ENCODE assay signal across 32 mouse cellular contexts in genomic region chr12:103049865-103050264, GRCm38 (mm10).
"Had no signal": no experiment of that assay in that cellular context is flagged by ENCODE, and none has a peak within 500 bp of the region (broad histone marks: within the 10 kb centered on the region; RNA-seq: fewer than 3 reads in every experiment).

No protein-coding gene starts in this region.

- H3K36me3 ChIP-seq: limb, embryonic 10.5 days; limb, embryonic 12.5 days; limb, embryonic 13.5 days; limb, embryonic 15.5 days; liver, embryonic 12.5 days; liver, embryonic 13.5 days; liver, embryonic 15.5 days; lung, embryonic 15.5 days; midbrain, embryonic 10.5 days; midbrain, embryonic 12.5 days; neural tube, embryonic 12.5 days had no signal

- H3K27me3 ChIP-seq: limb, embryonic 12.5 days; limb, embryonic 13.5 days; limb, embryonic 15.5 days; liver, embryonic 12.5 days; liver, embryonic 13.5 days; liver, embryonic 15.5 days; lung, embryonic 15.5 days; megakaryocyte, embryonic 14.5 days; midbrain, embryonic 12.5 days; midbrain, embryonic 13.5 days; midbrain, embryonic 15.5 days; neural tube, embryonic 12.5 days had no signal

- H3K27ac ChIP-seq: limb, embryonic 10.5 days; limb, embryonic 12.5 days; limb, embryonic 13.5 days; limb, embryonic 15.5 days; liver, embryonic 12.5 days; liver, embryonic 13.5 days; liver, embryonic 14.5 days; liver, embryonic 15.5 days; lung, embryonic 15.5 days; macrophage; midbrain, embryonic 10.5 days; midbrain, embryonic 12.5 days; midbrain, embryonic 13.5 days; midbrain, embryonic 15.5 days; neural tube, embryonic 12.5 days had no signal

- H3K9me3 ChIP-seq: limb, embryonic 10.5 days; limb, embryonic 12.5 days; limb, embryonic 13.5 days; limb, embryonic 15.5 days; liver, embryonic 12.5 days; liver, embryonic 13.5 days; liver, embryonic 15.5 days; lung, embryonic 15.5 days; megakaryocyte, embryonic 14.5 days; midbrain, embryonic 10.5 days; midbrain, embryonic 12.5 days; midbrain, embryonic 13.5 days; midbrain, embryonic 15.5 days; neural tube, embryonic 12.5 days had no signal

- H3K9ac ChIP-seq: limb, embryonic 12.5 days; limb, embryonic 13.5 days; limb, embryonic 15.5 days; liver, embryonic 12.5 days; liver, embryonic 13.5 days; liver, embryonic 14.5 days; liver, embryonic 15.5 days; liver, postnatal 0 days; lung, embryonic 14.5 days; lung, embryonic 15.5 days; midbrain, embryonic 12.5 days; midbrain, embryonic 13.5 days; midbrain, embryonic 15.5 days; neural tube, embryonic 12.5 days had no signal

- H3K4me3 ChIP-seq: limb, embryonic 10.5 days; limb, embryonic 12.5 days; limb, embryonic 13.5 days; limb, embryonic 15.5 days; liver, embryonic 12.5 days; liver, embryonic 13.5 days; liver, embryonic 15.5 days; lung, embryonic 15.5 days; megakaryocyte, embryonic 14.5 days; midbrain, embryonic 10.5 days; midbrain, embryonic 12.5 days; midbrain, embryonic 13.5 days; midbrain, embryonic 15.5 days; myocyte; neural tube, embryonic 12.5 days had no signal

- H3K4me2 ChIP-seq: limb, embryonic 12.5 days; limb, embryonic 13.5 days; limb, embryonic 15.5 days; liver, embryonic 11.5 days; liver, embryonic 12.5 days; liver, embryonic 13.5 days; liver, embryonic 15.5 days; lung, embryonic 14.5 days; lung, embryonic 15.5 days; midbrain, embryonic 11.5 days; midbrain, embryonic 12.5 days; midbrain, embryonic 13.5 days; midbrain, embryonic 15.5 days; neural tube, embryonic 12.5 days had no signal

- ATAC-seq: liver, embryonic 12.5 days; liver, postnatal 0 days; lung, postnatal 0 days; midbrain, embryonic 13.5 days; midbrain, embryonic 15.5 days; midbrain, embryonic 16.5 days had no signal

- DNase-seq: left cerebral cortex, postnatal 4 days; liver; liver, embryonic 13.5 days; liver, postnatal 0 days; lung, adult 18-20 months; lung, adult 2 months; lung, embryonic 14.5 days; lung, postnatal 10 days; lung, postnatal 14 days; lung, postnatal 36 days; lung, postnatal 4 days; midbrain, embryonic 14.5 days had no signal

- H3K4me1 ChIP-seq: limb, embryonic 10.5 days; limb, embryonic 12.5 days; limb, embryonic 13.5 days; limb, embryonic 15.5 days; liver, embryonic 12.5 days; liver, embryonic 13.5 days; liver, embryonic 15.5 days; lung, embryonic 15.5 days; megakaryocyte, embryonic 14.5 days; midbrain, embryonic 10.5 days; midbrain, embryonic 12.5 days; midbrain, embryonic 13.5 days; midbrain, embryonic 15.5 days; neural tube, embryonic 12.5 days had no signal
